ENCODE assay signal across 8 mouse cellular contexts in genomic region chr11:118401760-118402280, GRCm38 (mm10). TPM values are rescaled to one million over a fixed set of nuclear protein-coding genes. Genes with fewer than 3 reads are reported as not detected.
A peak's percentile ranks its signal among the peaks of the same experiment; 100 is the strongest.
DNase-seq lines count a peak whose midpoint lies in the region; ATAC-seq and TF ChIP-seq lines count a peak whose summit lies in the region.

Lgals3bp (minus strand) TSS chr11:118402092.

- H3K4me2 ChIP-seq in CH12.LX (ENCODE audit: insufficient read depth, low read depth, poor library complexity, severe bottlenecking) = peak within 1 kb of the TSS; percentile 75
- H3K4me2 ChIP-seq in embryonic facial prominence, embryonic 15.5 days (replicated peaks) = 0 out of 2 replicates have a peak within 1 kb of the TSS, but pooled peaks have one; percentile 10
- H3K4me2 ChIP-seq in liver, embryonic 14.5 days (ENCODE audit: low read depth) = peak within 1 kb of the TSS; percentile 28

- peak within 1 kb of the TSS; percentile 83 for H3K27ac ChIP-seq in CH12.LX (ENCODE audit: insufficient read depth, low read depth)
- peak within 1 kb of the TSS; percentile 69 for H3K27ac ChIP-seq in embryonic facial prominence, embryonic 15.5 days (replicated peaks)
- H3K27ac ChIP-seq in liver, embryonic 14.5 days = no peak within 1 kb of the TSS

- peak; percentile 64 for ATAC-seq in embryonic facial prominence, embryonic 15.5 days (ENCODE audit: insufficient number of reproducible peaks, low FRiP score, low TSS enrichment, low read depth)
- ATAC-seq in liver, embryonic 14.5 days (ENCODE audit: insufficient read depth) = peak; percentile 65

- intact Hi-C loops in heart, postnatal 10 days (cut with DNase I) = loop anchor here (10.0 kb wide), 1 partner anchor 317 kb away; no protein-coding TSS in a partner anchor

- TF ChIP-seq RAD21 in CH12.LX (IDR thresholded peaks at IDR 0.05; ENCODE audit: low read depth, low read length) = peak; percentile 64

- dilution Hi-C loops in CH12.LX (cut with MboI; ENCODE audit: extremely low pct_ligation_motif_present, extremely low pct_unique_long_range_greater_than_20kb, low sequenced_read_pairs) = no loop called here

- no peaks in the 10 kb centered on the region for H3K79me2 ChIP-seq in CH12.LX (replicated peaks; ENCODE audit: control insufficient read depth, extremely low read depth, insufficient read depth, poor library complexity, severe bottlenecking)

- H3K9me3 ChIP-seq in CH12.LX (replicated peaks; ENCODE audit: low read length) = peaks cover 8% of the 10 kb centered on the region
- no peaks in the 10 kb centered on the region for H3K9me3 ChIP-seq in embryonic facial prominence, embryonic 15.5 days (replicated peaks)
- H3K9me3 ChIP-seq in liver, embryonic 14.5 days (ENCODE audit: control insufficient read depth, low read length) = no peaks in the 10 kb centered on the region

- 37% methylated on average over 7 of the region's 7 CpGs for WGBS in embryonic facial prominence, embryonic 15.5 days
- 42% methylated on average over 7 of the region's 7 CpGs for WGBS in liver, embryonic 14.5 days (ENCODE audit: insufficient replicate concordance)

- peak; percentile 79 for TF ChIP-seq POLR2A in CH12.LX (IDR thresholded peaks at IDR 0.05; ENCODE audit: low read depth, low read length)

- TF ChIP-seq EP300 in CH12.LX (IDR thresholded peaks at IDR 0.05; ENCODE audit: low read length) = peak; percentile 64
- no peak for TF ChIP-seq EP300 in liver, embryonic 14.5 days (IDR thresholded peaks at IDR 0.05; ENCODE audit: low read depth)

- in situ Hi-C loops in CH12.LX (cut with MboI; ENCODE audit: low pct_ligation_motif_present, low pct_unique_long_range_greater_than_20kb, low sequenced_read_pairs) = no loop called here

- H3K36me3 ChIP-seq in CH12.LX (replicated peaks in 1 of 2; ENCODE audit: control insufficient read depth in 1 of 2, insufficient read depth in 1 of 2, low read length in 1 of 2) = peaks cover 27 to 50% of the 10 kb centered on the region in 2 experiments
- H3K36me3 ChIP-seq in embryonic facial prominence, embryonic 15.5 days = peaks cover 9% of the 10 kb centered on the region
- no peaks in the 10 kb centered on the region; the same call in 1 of the 2 replicates for H3K36me3 ChIP-seq in liver, embryonic 14.5 days (replicated peaks; ENCODE audit: control insufficient read depth, insufficient read depth, low read depth)

- peak within 1 kb of the TSS; percentile 38 for H3K9ac ChIP-seq in CH12.LX (ENCODE audit: insufficient read depth, low read depth)
- no peak within 1 kb of the TSS for H3K9ac ChIP-seq in embryonic facial prominence, embryonic 15.5 days
- H3K9ac ChIP-seq in liver, embryonic 14.5 days (replicated peaks) = no peak within 1 kb of the TSS

- peak; percentile 92 for DNase-seq in CH12.LX (ENCODE audit: extremely low read depth)
- peak; percentile 72 for DNase-seq in adrenal gland, postnatal 10 days
- peak; percentile 79 to 80 for DNase-seq in heart, postnatal 10 days
- peak; percentile 72 to 82 for DNase-seq in kidney, postnatal 4 days
- DNase-seq in liver, embryonic 14.5 days (ENCODE audit: low read depth in 3 of 3, low spot score in 3 of 3) = peak in 1 of 3 experiments; percentile 24
- peak; percentile 24 for DNase-seq in retina, postnatal 1 day
- peak; percentile 57 to 78 for DNase-seq in urinary bladder, postnatal 36 days (ENCODE audit: low spot score in 2 of 2)

- H3K4me1 ChIP-seq in CH12.LX (ENCODE audit: control insufficient read depth in 1 of 2, insufficient read depth in 2 of 2) = peaks cover 36 to 66% of the 10 kb centered on the region in 2 experiments
- H3K4me1 ChIP-seq in embryonic facial prominence, embryonic 15.5 days = peaks cover 21% of the 10 kb centered on the region
- H3K4me1 ChIP-seq in liver, embryonic 14.5 days (replicated peaks; ENCODE audit: control insufficient read depth in 2 of 2, insufficient read depth in 2 of 2, low read length in 1 of 2) = peaks cover 9 to 25% of the 10 kb centered on the region in 2 experiments

- peak in 1 of 2 experiments; percentile 73; a peak in 2 of 4 replicates for TF ChIP-seq CTCF in CH12.LX (conservative IDR thresholded peaks at IDR 0.05 in 1 of 2, IDR thresholded peaks at IDR 0.05 in 1 of 2; ENCODE audit: low read depth in 2 of 2, low read length in 2 of 2)
- TF ChIP-seq CTCF in liver, embryonic 14.5 days (IDR thresholded peaks at IDR 0.05; ENCODE audit: low read depth) = no peak; the same call in 1 of the 2 replicates

- peak within 1 kb of the TSS; percentile 49 to 66 (median 56) for H3K4me3 ChIP-seq in CH12.LX (replicated peaks in 1 of 3; ENCODE audit: low read depth in 2 of 3, low read length in 2 of 3, poor library complexity in 1 of 3)
- no peak within 1 kb of the TSS for H3K4me3 ChIP-seq in embryonic facial prominence, embryonic 15.5 days (replicated peaks)
- H3K4me3 ChIP-seq in liver, embryonic 14.5 days (ENCODE audit: insufficient read depth in 1 of 2, low read depth in 2 of 2, low read length in 2 of 2) = peak within 1 kb of the TSS; percentile 1 to 34

- no peaks in the 10 kb centered on the region for H3K27me3 ChIP-seq in CH12.LX (replicated peaks)
- H3K27me3 ChIP-seq in embryonic facial prominence, embryonic 15.5 days = no peaks in the 10 kb centered on the region
- no peaks in the 10 kb centered on the region for H3K27me3 ChIP-seq in liver, embryonic 14.5 days (ENCODE audit: control insufficient read depth, insufficient read depth, low read length)

TF ChIP-seq in CH12.LX, 34 proteins besides CTCF, POLR2A, EP300 and RAD21:
- TF ChIP-seq USF2 (conservative IDR thresholded peaks at IDR 0.05; ENCODE audit: low read depth, low read length) (peak; percentile 26; the same call in 1 of the 2 replicates), BHLHE40 (IDR thresholded peaks at IDR 0.05; ENCODE audit: low read depth, low read length) (peak; percentile 80), POLR2AphosphoS2 (IDR thresholded peaks at IDR 0.05; ENCODE audit: low read depth, low read length) (peak; percentile 80), KAT2A (IDR thresholded peaks at IDR 0.05; ENCODE audit: insufficient replicate concordance, low read length) (no peak), CHD1 (IDR thresholded peaks at IDR 0.05; ENCODE audit: low read depth, low read length) (peak; percentile 61), MYC (IDR thresholded peaks at IDR 0.05; ENCODE audit: low read depth, low read length) (peak; percentile 98), MEF2A (IDR thresholded peaks at IDR 0.05; ENCODE audit: borderline replicate concordance, low read depth, low read length) (peak; percentile 72), TCF12 (IDR thresholded peaks at IDR 0.05; ENCODE audit: low read depth, low read length) (peak; percentile 84), JUN (IDR thresholded peaks at IDR 0.05; ENCODE audit: insufficient read depth, low read depth, low read length) (no peak), IRF4 (IDR thresholded peaks at IDR 0.05; ENCODE audit: low read depth, low read length) (peak; percentile 94), MAFK (IDR thresholded peaks at IDR 0.05; ENCODE audit: insufficient replicate concordance, low read length) (0 out of 2 replicates have a peak, but pooled peaks have one; percentile 31), UBTF (IDR thresholded peaks at IDR 0.05; ENCODE audit: low read depth, low read length) (no peak; the same call in 1 of the 2 replicates), MXI1 (IDR thresholded peaks at IDR 0.05; ENCODE audit: low read depth, low read length) (peak; percentile 95), GABPA (IDR thresholded peaks at IDR 0.05; ENCODE audit: insufficient replicate concordance, low read depth, low read length) (no peak), ETS1 (conservative IDR thresholded peaks at IDR 0.05; ENCODE audit: low read depth, low read length) (peak; percentile 78), TBP (conservative IDR thresholded peaks at IDR 0.05; ENCODE audit: low read depth, low read length) (peak; percentile 92), ZKSCAN1 (IDR thresholded peaks at IDR 0.05; ENCODE audit: borderline replicate concordance, low read depth, low read length) (no peak), HCFC1 (IDR thresholded peaks at IDR 0.05; ENCODE audit: low read depth, low read length) (peak; percentile 65), ZC3H11A (IDR thresholded peaks at IDR 0.05; ENCODE audit: low read depth, low read length) (no peak), ELF1 (IDR thresholded peaks at IDR 0.05; ENCODE audit: low read depth, low read length) (peak; percentile 83), ZNF384 (IDR thresholded peaks at IDR 0.05; ENCODE audit: low read depth, low read length) (no peak), SIN3A (IDR thresholded peaks at IDR 0.05; ENCODE audit: low read length) (peak; percentile 93), PAX5 (IDR thresholded peaks at IDR 0.05; ENCODE audit: low read length) (no peak), NELFE (IDR thresholded peaks at IDR 0.05; ENCODE audit: low read depth, low read length) (peak; percentile 87), MAZ (IDR thresholded peaks at IDR 0.05; ENCODE audit: low read depth, low read length) (0 out of 2 replicates have a peak, but pooled peaks have one; percentile 50), USF1 (IDR thresholded peaks at IDR 0.05; ENCODE audit: low read depth, low read length) (peak; percentile 60), RCOR1 (conservative IDR thresholded peaks at IDR 0.05; ENCODE audit: low read depth, low read length) (0 out of 2 replicates have a peak, but pooled peaks have one; percentile 64), SMC3 (IDR thresholded peaks at IDR 0.05; ENCODE audit: low read depth, low read length) (peak; percentile 66), JUND (conservative IDR thresholded peaks at IDR 0.05; ENCODE audit: low read depth, low read length) (no peak), NRF1 (IDR thresholded peaks at IDR 0.05; ENCODE audit: low read depth, low read length) (0 out of 2 replicates have a peak, but pooled peaks have one; percentile 39), E2F4 (IDR thresholded peaks at IDR 0.05; ENCODE audit: insufficient replicate concordance, low read depth, low read length) (no peak), CHD2 (IDR thresholded peaks at IDR 0.05; ENCODE audit: low read length) (peak; percentile 42; the same call in 1 of the 2 replicates), ZMIZ1 (IDR thresholded peaks at IDR 0.05; ENCODE audit: low read depth, low read length) (peak; percentile 84), MAX (IDR thresholded peaks at IDR 0.05; ENCODE audit: low read length) (peak; percentile 96)

RNA-seq across cellular contexts. Expression of gene Lgals3bp, which starts in this region (rescaled TPM):
- total RNA-seq in CH12.LX (2012; rRNA removed) = 67.3 and 93.0 TPM in 2 replicates
- total RNA-seq in CH12.LX (2014; rRNA removed) = 134 and 146 TPM in 2 replicates
- polyA plus RNA-seq in CH12.LX (2012; ENCODE audit: insufficient read length, low read depth) = 310 and 338 TPM in 2 replicates
- 10 to 100 TPM; 55.4 to 58.3 TPM for total RNA-seq in adrenal gland, postnatal 10 days (2021)
- polyA plus RNA-seq in embryonic facial prominence, embryonic 15.5 days (2015; fragmentation: Nextera tagmentation; extraction: Ambion mirVana) = 15.6 and 19.8 TPM in 2 replicates
- total RNA-seq in heart, postnatal 10 days (2021) = 10 to 100 TPM; 31.3 to 31.7 TPM
- polyA plus RNA-seq in liver, embryonic 14.5 days (2012; rRNA removed) = 36.6 and 43.8 TPM in 2 replicates
- 30.1 and 32.6 TPM in 2 replicates for polyA plus RNA-seq in liver, embryonic 14.5 days (2014; fragmentation: Nextera tagmentation; extraction: Ambion mirVana)

Comparison
In these comparisons a context has a peak if more than half of its experiments do, and no peak if none do; other contexts are left out.
1. H3K4me2 ChIP-seq: peak in every context shown above with its lines; median percentile 75 in CH12.LX; 28 in liver, embryonic 14.5 days; 10 in embryonic facial prominence, embryonic 15.5 days.